Mouse (Mus musculus): ENCODE results near the gene Chil1.

DNA sequence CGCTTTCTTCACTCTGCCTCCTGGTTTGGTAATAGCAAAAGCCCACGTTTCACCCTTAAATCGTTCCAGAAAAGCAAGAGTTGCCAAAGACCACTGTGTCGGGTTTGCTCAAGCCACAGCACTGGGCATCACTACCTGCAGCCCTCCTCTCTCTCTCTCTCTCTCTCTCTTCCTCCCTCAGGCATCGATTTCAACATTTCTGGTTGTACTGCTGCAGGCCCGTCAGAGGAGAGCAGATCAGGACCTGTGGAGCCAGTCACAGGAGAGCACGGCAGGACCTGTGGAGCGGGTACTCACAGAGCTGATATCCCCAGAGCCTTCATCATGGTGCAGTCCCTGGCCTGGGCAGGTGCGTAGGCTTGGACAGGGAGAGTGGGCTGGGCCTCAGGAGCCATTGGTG is 43.6 kb upstream of the Chil1 start:
- TF ChIP-seq GATA1 (IDR thresholded peaks at IDR 0.05; ENCODE audit: low read length) (no peak), TAL1 (IDR thresholded peaks at IDR 0.05; ENCODE audit: low read length) (no peak)
